Mouse (Mus musculus): ENCODE data around the gene Tm7sf3. TPM values are rescaled to one million over a fixed set of nuclear protein-coding genes. Genes with fewer than 3 reads are reported as not detected.
"Not testable (repeated sequence)": the region's sequence is repeated elsewhere in the genome, so short reads cannot be mapped to it uniquely, and the experiment has no call there.

Gene Tm7sf3
- total and polyA plus RNA-seq, 2 experiments from 2014 or later, result 27.3 to 41.7 TPM

DNA sequence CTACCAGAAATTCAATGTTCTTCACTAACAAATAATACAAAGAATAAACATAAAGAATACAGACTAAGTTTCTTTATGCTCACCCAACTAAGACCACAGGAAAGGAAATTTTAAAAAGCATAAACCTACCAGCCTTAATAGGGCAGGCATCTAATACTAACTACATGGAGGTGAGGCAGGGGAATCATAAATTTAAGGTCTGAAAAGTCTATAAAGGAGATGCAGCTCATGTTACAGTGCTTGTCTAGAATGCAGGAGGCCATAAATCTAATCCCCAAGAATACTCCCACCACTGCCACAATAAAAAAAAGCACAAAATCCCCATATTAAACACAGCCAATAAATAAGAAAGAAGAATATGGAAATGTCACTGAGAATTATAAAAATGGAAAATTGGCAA, 70.6 kb downstream of the Tm7sf3 start:
- Histone ChIP-seq H3K36me3 (replicated peaks; ENCODE audit: control insufficient read depth, insufficient read depth, low read length) (peaks cover 17% of the 10 kb centered on the region), H3K9ac (replicated peaks; ENCODE audit: low read depth, low read length) (no peak overlapping the region), H3K27me3 (ENCODE audit: control insufficient read depth, insufficient read depth, low read length) (no peaks in the 10 kb centered on the region), H3K4me3 (ENCODE audit: low read depth, low read length) (no peak overlapping the region), H3K4me2 (ENCODE audit: low read depth, low read length) (no peak overlapping the region), H3K9me3 (replicated peaks; ENCODE audit: control insufficient read depth, low read length) (no peaks in the 10 kb centered on the region), H3K4me1 (ENCODE audit: control insufficient read depth, insufficient read depth) (peaks cover 11% of the 10 kb centered on the region; the same call in 1 of the 2 replicates), H3K27ac (ENCODE audit: low read depth) (no peak overlapping the region)
- ATAC-seq (ENCODE audit: insufficient read depth, low read depth) (no peak), DNase-seq (ENCODE audit: low spot score) (no peak)
- TF ChIP-seq EP300 (IDR thresholded peaks at IDR 0.05; ENCODE audit: low read depth) (no peak), CTCF (IDR thresholded peaks at IDR 0.05; ENCODE audit: low read depth) (no peak)

DNA sequence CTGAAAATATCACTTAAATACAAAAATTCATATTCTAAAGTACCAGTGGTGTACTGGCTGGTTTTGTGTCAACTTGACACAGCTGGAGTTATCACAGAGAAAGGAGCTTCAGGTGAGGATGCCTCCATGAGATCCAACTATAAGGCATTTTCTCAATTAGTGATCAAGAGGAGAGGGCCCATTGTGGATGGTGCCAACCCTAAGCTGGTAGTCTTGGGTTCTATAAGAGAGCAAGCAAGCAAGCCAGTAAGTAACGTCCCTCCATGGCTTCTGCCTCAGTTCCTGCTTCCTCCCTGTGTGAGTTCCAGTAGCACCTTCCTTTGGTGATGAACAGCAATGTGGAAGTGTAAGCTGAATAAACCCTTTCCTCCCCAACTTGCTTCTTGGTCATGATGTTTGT, 80.2 kb downstream of the Tm7sf3 start:
- peaks cover 68% of the 10 kb centered on the region for H3K36me3 ChIP-seq (replicated peaks; ENCODE audit: control insufficient read depth, insufficient read depth, low read length)
- H3K4me3 ChIP-seq (ENCODE audit: low read depth, low read length); H3K9ac ChIP-seq (replicated peaks; ENCODE audit: low read depth, low read length); ATAC-seq (ENCODE audit: insufficient read depth, low read depth); H3K4me1 ChIP-seq (ENCODE audit: control insufficient read depth, insufficient read depth); H3K27ac ChIP-seq (ENCODE audit: low read depth); H3K4me2 ChIP-seq (ENCODE audit: low read depth, low read length); H3K9me3 ChIP-seq (replicated peaks; ENCODE audit: control insufficient read depth, low read length); H3K27me3 ChIP-seq (ENCODE audit: control insufficient read depth, insufficient read depth, low read length); DNase-seq (ENCODE audit: low spot score): not testable (repeated sequence)
- 75% methylated on average over 1 of the region's 1 CpGs for WGBS

Other genes with a start within 250 kb of the Tm7sf3 start
- 51.4 and 59.5 TPM in 2 replicates for gene Itpr2, start 140.6 kb downstream of the Tm7sf3 start, total RNA-seq (2014; rRNA removed; ENCODE audit: low replicate concordance)
- gene Itpr2, start 140.6 kb downstream of the Tm7sf3 start, polyA plus RNA-seq (2015; fragmentation: Nextera tagmentation; extraction: Ambion mirVana), result 24.2 and 26.5 TPM in 2 replicates
- gene Fgfr1op2, start 65.6 kb downstream of the Tm7sf3 start, total RNA-seq (2014; rRNA removed; ENCODE audit: low replicate concordance), result 61.4 and 81.9 TPM in 2 replicates
- 81.3 and 87.8 TPM in 2 replicates for gene Fgfr1op2, start 65.6 kb downstream of the Tm7sf3 start, polyA plus RNA-seq (2015; fragmentation: Nextera tagmentation; extraction: Ambion mirVana)
- gene Ints13, start 65.0 kb downstream of the Tm7sf3 start, total RNA-seq (2014; rRNA removed; ENCODE audit: low replicate concordance), result 23.1 and 24.4 TPM in 2 replicates
- gene Ints13, start 65.0 kb downstream of the Tm7sf3 start, polyA plus RNA-seq (2015; fragmentation: Nextera tagmentation; extraction: Ambion mirVana), result 28.8 and 29.3 TPM in 2 replicates
- gene Med21, start 277 bp downstream of the Tm7sf3 start, total RNA-seq (2014; rRNA removed; ENCODE audit: low replicate concordance), result 85.9 and 86.8 TPM in 2 replicates
- gene Med21, start 277 bp downstream of the Tm7sf3 start, polyA plus RNA-seq (2015; fragmentation: Nextera tagmentation; extraction: Ambion mirVana), result 139 and 145 TPM in 2 replicates
- gene Stk38l, start 82.2 kb upstream of the Tm7sf3 start, total RNA-seq (2014; rRNA removed; ENCODE audit: low replicate concordance), result 9.9 and 13.4 TPM in 2 replicates
- 17.7 and 20.5 TPM in 2 replicates for gene Stk38l, start 82.2 kb upstream of the Tm7sf3 start, polyA plus RNA-seq (2015; fragmentation: Nextera tagmentation; extraction: Ambion mirVana)
- 3.2 TPM in 1 of 2 replicates, not detected in the other for gene Arntl2, start 153.2 kb upstream of the Tm7sf3 start, total RNA-seq (2014; rRNA removed; ENCODE audit: low replicate concordance)
- 1.8 and 3.1 TPM in 2 replicates for gene Arntl2, start 153.2 kb upstream of the Tm7sf3 start, polyA plus RNA-seq (2015; fragmentation: Nextera tagmentation; extraction: Ambion mirVana)
- not detected in 2 replicates for gene Smco2, start 207.3 kb upstream of the Tm7sf3 start, total RNA-seq (2014; rRNA removed; ENCODE audit: low replicate concordance)
- 0.29 and 0.43 TPM in 2 replicates for gene Smco2, start 207.3 kb upstream of the Tm7sf3 start, polyA plus RNA-seq (2015; fragmentation: Nextera tagmentation; extraction: Ambion mirVana)
- 43.0 and 56.5 TPM in 2 replicates for gene Ppfibp1, start 245.7 kb upstream of the Tm7sf3 start, total RNA-seq (2014; rRNA removed; ENCODE audit: low replicate concordance)
- 38.8 and 39.5 TPM in 2 replicates for gene Ppfibp1, start 245.7 kb upstream of the Tm7sf3 start, polyA plus RNA-seq (2015; fragmentation: Nextera tagmentation; extraction: Ambion mirVana)